In genomic region chr15:98568256-98569033, GRCm38 (mm10) we compare ENCODE assay signal across 9 mouse cellular contexts. TPM values are rescaled to one million over a fixed set of nuclear protein-coding genes. Genes with fewer than 3 reads are reported as not detected.
DNase-seq lines count a peak whose midpoint lies in the region; ATAC-seq and TF ChIP-seq lines count a peak whose summit lies in the region.
"Had no signal": no experiment of that assay in that cellular context is flagged by ENCODE, and none has a peak within 500 bp of the region (broad histone marks: within the 10 kb centered on the region; RNA-seq: fewer than 3 reads in every experiment).

No protein-coding gene starts in this region.

- ATAC-seq in heart, embryonic 13.5 days (ENCODE audit: extremely low read depth, insufficient number of reproducible peaks, low FRiP score, low TSS enrichment) = no peak
- no peak for ATAC-seq in hindbrain, embryonic 15.5 days (ENCODE audit: low FRiP score, low read depth)

- DNase-seq in heart, adult 18-20 months = no peak
- peak; percentile 31 to 39 for DNase-seq in cerebellum, postnatal 14 days
- DNase-seq in mesoderm, embryonic 11.5 days (ENCODE audit: low read depth, low spot score) = peak; percentile 16
- DNase-seq in left cerebral cortex, adult 18-20 months (ENCODE audit: low spot score in 2 of 2) = no peak
- DNase-seq in left cerebral cortex, postnatal 10 days (ENCODE audit: extremely low spot score in 1 of 2, low spot score in 2 of 2) = no peak

- TF ChIP-seq EP300 in ES-Bruce4 (IDR thresholded peaks at IDR 0.05; ENCODE audit: insufficient read depth, low read depth, low read length) = no peak

- peaks cover 21% of the 10 kb centered on the region for H3K36me3 ChIP-seq in heart, embryonic 13.5 days
- H3K36me3 ChIP-seq in ES-Bruce4 (ENCODE audit: control insufficient read depth, insufficient read depth, low read length, poor library complexity, severe bottlenecking) = peaks cover 20% of the 10 kb centered on the region
- H3K36me3 ChIP-seq in hindbrain, embryonic 15.5 days = no peaks in the 10 kb centered on the region

- TF ChIP-seq POLR2A in ES-Bruce4 (IDR thresholded peaks at IDR 0.05; ENCODE audit: insufficient read depth, low read length) = no peak

- no peaks in the 10 kb centered on the region for H3K9me3 ChIP-seq in heart, embryonic 13.5 days
- H3K9me3 ChIP-seq in ES-Bruce4 (replicated peaks; ENCODE audit: control insufficient read depth, insufficient read depth, low read length, poor library complexity, severe bottlenecking) = no peaks in the 10 kb centered on the region
- no peaks in the 10 kb centered on the region for H3K9me3 ChIP-seq in hindbrain, embryonic 15.5 days

- peak overlapping the region; percentile 94 for H3K9ac ChIP-seq in heart, embryonic 13.5 days
- H3K9ac ChIP-seq in ES-Bruce4 (ENCODE audit: low read depth, poor library complexity, severe bottlenecking) = peak overlapping the region; percentile 86
- peak overlapping the region; percentile 91 for H3K9ac ChIP-seq in hindbrain, embryonic 15.5 days

- H3K27ac ChIP-seq in heart, embryonic 13.5 days (replicated peaks) = peak overlapping the region; percentile 96
- peak overlapping the region; percentile 76 for H3K27ac ChIP-seq in ES-Bruce4 (ENCODE audit: insufficient read depth, low read length)
- H3K27ac ChIP-seq in hindbrain, embryonic 15.5 days (replicated peaks) = peak overlapping the region; percentile 96

- 6% methylated on average over 22 of the region's 22 CpGs for WGBS in heart, embryonic 13.5 days
- WGBS in hindbrain, embryonic 15.5 days = 14% methylated on average over 22 of the region's 22 CpGs

- peak overlapping the region; percentile 99 for H3K4me3 ChIP-seq in heart, embryonic 13.5 days
- peak overlapping the region; percentile 97 for H3K4me3 ChIP-seq in ES-Bruce4 (ENCODE audit: low read depth, low read length)
- H3K4me3 ChIP-seq in hindbrain, embryonic 15.5 days = peak overlapping the region; percentile 93

- intact Hi-C loops in left cerebral cortex, postnatal 10 days (cut with DNase I) = no loop called here

- H3K27me3 ChIP-seq in heart, embryonic 13.5 days (replicated peaks) = no peaks in the 10 kb centered on the region
- H3K27me3 ChIP-seq in ES-Bruce4 (ENCODE audit: control insufficient read depth, insufficient read depth, low read length, poor library complexity, severe bottlenecking) = no peaks in the 10 kb centered on the region
- H3K27me3 ChIP-seq in hindbrain, embryonic 15.5 days = no peaks in the 10 kb centered on the region

- no peak for TF ChIP-seq CTCF in ES-Bruce4 (IDR thresholded peaks at IDR 0.05; ENCODE audit: low read depth, low read length)

- H3K4me1 ChIP-seq in heart, embryonic 13.5 days = peaks cover 33% of the 10 kb centered on the region
- H3K4me1 ChIP-seq in ES-Bruce4 (ENCODE audit: control insufficient read depth, insufficient read depth, low read length) = no peaks in the 10 kb centered on the region
- H3K4me1 ChIP-seq in hindbrain, embryonic 15.5 days (replicated peaks) = peaks cover 39% of the 10 kb centered on the region

- H3K4me2 ChIP-seq in heart, embryonic 13.5 days = peak overlapping the region; percentile 90
- H3K4me2 ChIP-seq in hindbrain, embryonic 15.5 days = peak overlapping the region; percentile 84

RNA-seq across cellular contexts. Expression of gene Ccnt1, which starts 2.3 kb away (rescaled TPM):
- polyA plus RNA-seq in heart, embryonic 13.5 days (2015; fragmentation: Nextera tagmentation; extraction: Ambion mirVana) = 35.2 and 35.8 TPM in 2 replicates
- 10 to 100 TPM; 26.3 to 31.2 TPM for total RNA-seq in heart, adult 18-20 months (2021)
- polyA plus RNA-seq in ES-Bruce4 (2011; ENCODE audit: insufficient read depth, insufficient read length, low read depth, missing spikeins) = 66.8 and 73.1 TPM in 2 replicates
- polyA plus RNA-seq in hindbrain, embryonic 15.5 days (2015; fragmentation: Nextera tagmentation; extraction: Ambion mirVana) = 64.7 and 65.6 TPM in 2 replicates
- 10 to 100 TPM; 40.4 to 46.0 TPM for total RNA-seq in left cerebral cortex, adult 18-20 months (2021)
- 10 to 100 TPM; 42.0 to 50.2 TPM for total RNA-seq in left cerebral cortex, postnatal 10 days (2021)

RNA-seq across cellular contexts. Expression of gene 4930415O20Rik, which starts 2.4 kb away (rescaled TPM):
- 0.29 and 0.48 TPM in 2 replicates for polyA plus RNA-seq in heart, embryonic 13.5 days (2015; fragmentation: Nextera tagmentation; extraction: Ambion mirVana)
- total RNA-seq in heart, adult 18-20 months (2021) = 1 to 10 TPM; 2.5 to 2.8 TPM
- polyA plus RNA-seq in ES-Bruce4 (2011; ENCODE audit: insufficient read depth, insufficient read length, low read depth, missing spikeins) = 1.7 and 2.6 TPM in 2 replicates
- polyA plus RNA-seq in hindbrain, embryonic 15.5 days (2015; fragmentation: Nextera tagmentation; extraction: Ambion mirVana) = not detected in 2 replicates
- total RNA-seq in left cerebral cortex, adult 18-20 months (2021) = not detected
- total RNA-seq in left cerebral cortex, postnatal 10 days (2021) = not detected
- polyA plus RNA-seq: brain, embryonic 14.5 days had no signal

RNA-seq across cellular contexts. Expression of gene Kansl2, which starts 34.4 kb away (rescaled TPM):
- 80.4 and 81.1 TPM in 2 replicates for polyA plus RNA-seq in heart, embryonic 13.5 days (2015; fragmentation: Nextera tagmentation; extraction: Ambion mirVana)
- total RNA-seq in heart, adult 18-20 months (2021) = 10 to 100 TPM; 73.5 to 85.8 TPM
- 116 and 119 TPM in 2 replicates for polyA plus RNA-seq in ES-Bruce4 (2011; ENCODE audit: insufficient read depth, insufficient read length, low read depth, missing spikeins)
- polyA plus RNA-seq in hindbrain, embryonic 15.5 days (2015; fragmentation: Nextera tagmentation; extraction: Ambion mirVana) = 108 TPM in 2 replicates
- total RNA-seq in left cerebral cortex, adult 18-20 months (2021) = 10 to 100 TPM; 58.2 to 59.7 TPM
- total RNA-seq in left cerebral cortex, postnatal 10 days (2021) = 10 to 100 TPM; 62.2 to 64.0 TPM

RNA-seq across cellular contexts. Expression of gene Adcy6, which starts 41.4 kb away (rescaled TPM):
- polyA plus RNA-seq in heart, embryonic 13.5 days (2015; fragmentation: Nextera tagmentation; extraction: Ambion mirVana) = 29.0 and 32.4 TPM in 2 replicates
- 100 to 1,000 TPM; 141 to 148 TPM for total RNA-seq in heart, adult 18-20 months (2021)
- 12.5 and 12.8 TPM in 2 replicates for polyA plus RNA-seq in ES-Bruce4 (2011; ENCODE audit: insufficient read depth, insufficient read length, low read depth, missing spikeins)
- 10.6 and 13.1 TPM in 2 replicates for polyA plus RNA-seq in hindbrain, embryonic 15.5 days (2015; fragmentation: Nextera tagmentation; extraction: Ambion mirVana)
- 10 to 100 TPM; 45.8 to 49.7 TPM for total RNA-seq in left cerebral cortex, adult 18-20 months (2021)
- 10 to 100 TPM; 37.1 to 38.1 TPM for total RNA-seq in left cerebral cortex, postnatal 10 days (2021)

Comparison
In these comparisons a context has a peak if more than half of its experiments do, and no peak if none do; other contexts are left out.
1. DNase-seq: peak in cerebellum, postnatal 14 days (2 of 2) and mesoderm, embryonic 11.5 days (single experiment); none in heart, adult 18-20 months (0 of 2), left cerebral cortex, adult 18-20 months (0 of 2) and left cerebral cortex, postnatal 10 days (0 of 2).
2. Peak in every context shown above with its lines, with median percentiles within 50 percentile points of each other: H3K27ac ChIP-seq, H3K4me3 ChIP-seq and H3K9ac ChIP-seq.